Mouse (Mus musculus) stomach, postnatal 0 days (tissue): ENCODE data around the gene Yae1d1. TPM values are rescaled to one million over a fixed set of nuclear protein-coding genes. Genes with fewer than 3 reads are reported as not detected.

Experiments
- ATAC-seq: fragments of 200-750 bp; cut with Nextera tagmentation; 2 replicates; pipeline ENCODE4 v1.8.0; 2017; ENCODE audit not compliant: low FRiP score, low TSS enrichment
- DNase-seq: peaks from one replicate; pipeline ENCODE4 v3.0.0-alpha.2; 2016; ENCODE audit warnings: low spot score
- H3K27ac ChIP-seq: fragments of 300-500 bp; sonication (generic); replicated peaks from 2 replicates; pipeline ENCODE4 v1.5.1; 2014; ENCODE audit warnings: mild to moderate bottlenecking, control low read depth
- H3K27me3 ChIP-seq: fragments of 300-500 bp; sonication (generic); 2 replicates; pipeline ENCODE4 v1.6.1; 2014; ENCODE audit warnings: low read length; ENCODE audit not compliant: control insufficient read depth, insufficient read depth
- H3K36me3 ChIP-seq: fragments of 300-500 bp; sonication (generic); 2 replicates; pipeline ENCODE4 v1.6.1; 2014; ENCODE audit warnings: low read length, mixed read lengths; ENCODE audit not compliant: control insufficient read depth, insufficient read depth
- H3K4me1 ChIP-seq: fragments of 300-500 bp; sonication (generic); replicated peaks from 2 replicates; pipeline ENCODE4 v1.6.1; 2014; ENCODE audit warnings: antibody characterized with exemption; ENCODE audit not compliant: control insufficient read depth, insufficient read depth
- H3K4me2 ChIP-seq: fragments of 300-500 bp; sonication (generic); replicated peaks from 2 replicates; pipeline ENCODE4 v1.6.1; 2014; ENCODE audit warnings: low read depth, mild to moderate bottlenecking, control low read depth, moderate library complexity
- H3K4me3 ChIP-seq: fragments of 300-500 bp; sonication (generic); 2 replicates; pipeline ENCODE4 v1.5.1; 2014; ENCODE audit warnings: low read depth, low read length, control low read depth
- H3K9ac ChIP-seq: fragments of 300-500 bp; sonication (generic); 2 replicates; pipeline ENCODE4 v1.6.1; 2014; ENCODE audit warnings: mild to moderate bottlenecking, low read length, control low read depth, mixed read lengths
- H3K9me3 ChIP-seq: fragments of 300-500 bp; sonication (generic); 2 replicates; pipeline ENCODE4 v1.6.1; 2016; ENCODE audit warnings: low read length; ENCODE audit not compliant: control insufficient read depth
- CTCF ChIP-seq: IDR thresholded peaks from 2 replicates; pipeline ENCODE4 v1.5.1; 2016; ENCODE audit warnings: antibody characterized with exemption, low read depth, mild to moderate bottlenecking, moderate library complexity
- EP300 ChIP-seq: optimal IDR thresholded peaks from 2 replicates; pipeline ENCODE3; 2016; ENCODE audit warnings: antibody characterized with exemption
- WGBS: fragments of 180-500 bp; shearing (Covaris S2); extraction: QIAGEN DNeasy Blood & Tissue Kit; methylation state at CpG from one replicate; pipeline ENCODE4 v1.1.7; 2014; 5-methylcytosine and 5-hydroxymethylcytosine counted together
- polyA plus RNA-seq: library from polyadenylated mRNA; unstranded; fragments of >200 nt; fragmentation: Nextera tagmentation; extraction: Ambion mirVana; gene quantifications from 2 replicates; pipeline ENCODE4 v1.2.1, GENCODE M21; 2015

Yae1d1 gene
- polyA plus RNA-seq, 1 experiment from 2014 or later = 45.9 TPM

- H3K36me3 ChIP-seq = no peaks in the 10 kb centered on the region
- H3K9me3 ChIP-seq = no peaks in the 10 kb centered on the region
- peak overlapping the region; percentile 67 for H3K4me2 ChIP-seq
- peak; percentile 94 for ATAC-seq
- peak overlapping the region; percentile 87 for H3K9ac ChIP-seq
- TF ChIP-seq CTCF (no peak), EP300 (no peak)
- WGBS = under 1% methylated on average over 54 of the region's 70 CpGs
- H3K27me3 ChIP-seq = no peaks in the 10 kb centered on the region
- H3K27ac ChIP-seq = peak overlapping the region; percentile 95
- no peak for DNase-seq
- H3K4me3 ChIP-seq = peak overlapping the region; percentile 76
- H3K4me1 ChIP-seq = no peaks in the 10 kb centered on the region
Measured at GRCm38 (mm10) chr13:17943306-17944077, 49.7 kb downstream of the Yae1d1 start.

- Histone ChIP-seq H3K9ac (no peak overlapping the region), H3K4me1 (no peaks in the 10 kb centered on the region), H3K27me3 (no peaks in the 10 kb centered on the region), H3K27ac (no peak overlapping the region), H3K4me3 (no peak overlapping the region), H3K36me3 (no peaks in the 10 kb centered on the region), H3K9me3 (no peaks in the 10 kb centered on the region), H3K4me2 (no peak overlapping the region)
- DNase-seq = no peak
- TF ChIP-seq EP300 (no peak), CTCF (no peak)
- no peak for ATAC-seq
- 71% methylated on average over 6 of the region's 6 CpGs for WGBS
Measured at GRCm38 (mm10) chr13:17942338-17942737, 50.8 kb downstream of the Yae1d1 start.

Other genes with a start within 250 kb of the Yae1d1 start
- 8.6 and 9.3 TPM in 2 replicates for gene Cdk13, start 188.3 kb downstream of the Yae1d1 start, polyA plus RNA-seq
- 87.8 and 94.8 TPM in 2 replicates for gene Rala, start 49.1 kb downstream of the Yae1d1 start, polyA plus RNA-seq